Mouse (Mus musculus) E14TG2a.4 (cell line): ENCODE results near the gene Fryl.

Experiments used
- H3K27me3 ChIP-seq: 2 replicates; pipeline ENCODE4 v1.6.1; 2014; ENCODE audit warnings: low read length, control low read depth; ENCODE audit not compliant: insufficient read depth
- H3K36me3 ChIP-seq: 2 replicates; pipeline ENCODE4 v1.6.1; 2014; ENCODE audit warnings: low read length, control low read depth; ENCODE audit not compliant: insufficient read depth
- H3K4me1 ChIP-seq: replicated peaks from 2 replicates; pipeline ENCODE4 v1.6.1; 2014; ENCODE audit warnings: low read depth, low read length, control low read depth
- H3K4me3 ChIP-seq: replicated peaks from 2 replicates; pipeline ENCODE4 v1.5.1; 2014; ENCODE audit warnings: mild to moderate bottlenecking, low read length
- H3K9me3 ChIP-seq: 2 replicates; pipeline ENCODE4 v1.6.1; 2014; ENCODE audit warnings: low read length, control low read depth
- CTCF ChIP-seq: conservative IDR thresholded peaks from 2 replicates; pipeline ENCODE4 v1.5.1; 2014; ENCODE audit warnings: low read length
- NANOG ChIP-seq: IDR thresholded peaks from 2 replicates; pipeline ENCODE4 v1.6.1; 2014; ENCODE audit warnings: borderline replicate concordance, low read length, mixed read lengths
- POU5F1 ChIP-seq: IDR thresholded peaks from 2 replicates; pipeline ENCODE4 v1.6.1; 2014; ENCODE audit warnings: low read length, borderline replicate concordance

Gene Fryl

GRCm38 (mm10) chr5:73119969-73120725, 136.3 kb downstream of the Fryl start:
- Histone ChIP-seq H3K27me3 (no peaks in the 10 kb centered on the region), H3K4me3 (no peak overlapping the region), H3K4me1 (peaks cover 4% of the 10 kb centered on the region), H3K9me3 (no peaks in the 10 kb centered on the region), H3K36me3 (peaks cover 67% of the 10 kb centered on the region)
- TF ChIP-seq POU5F1 (no peak), NANOG (no peak), CTCF (no peak)

DNA sequence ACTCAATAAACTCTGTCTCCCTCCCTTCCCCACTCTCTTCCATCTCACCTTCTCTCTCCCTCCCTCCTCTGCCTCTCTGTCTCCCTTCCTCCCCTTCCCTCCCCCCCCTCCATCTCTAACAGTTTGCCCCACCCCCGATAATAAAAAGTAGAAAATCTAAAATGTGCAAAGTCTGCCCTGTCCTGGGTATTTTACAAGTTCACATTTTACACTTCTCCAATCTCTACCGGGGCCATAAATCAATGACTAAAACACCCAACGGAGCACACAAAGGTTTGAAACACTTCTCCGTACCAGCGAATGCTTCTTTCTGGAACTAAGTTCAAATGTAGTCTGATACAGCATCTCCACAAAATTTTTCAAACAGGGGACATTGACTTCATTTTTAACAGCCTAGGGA, 136.9 kb downstream of the Fryl start:
- Histone ChIP-seq H3K36me3 (peaks cover 63% of the 10 kb centered on the region), H3K27me3 (no peaks in the 10 kb centered on the region), H3K4me3 (no peak overlapping the region), H3K4me1 (peaks cover 4% of the 10 kb centered on the region), H3K9me3 (no peaks in the 10 kb centered on the region)
- TF ChIP-seq POU5F1 (no peak), NANOG (no peak), CTCF (no peak)

GRCm38 (mm10) chr5:73118786-73119185, 137.6 kb downstream of the Fryl start:
- TF ChIP-seq CTCF, result no peak
- TF ChIP-seq NANOG, result no peak
- no peak for TF ChIP-seq POU5F1
- Histone ChIP-seq H3K4me3 (no peak overlapping the region), H3K9me3 (no peaks in the 10 kb centered on the region), H3K4me1 (peaks cover 4% of the 10 kb centered on the region), H3K36me3 (peaks cover 60% of the 10 kb centered on the region), H3K27me3 (no peaks in the 10 kb centered on the region)

DNA sequence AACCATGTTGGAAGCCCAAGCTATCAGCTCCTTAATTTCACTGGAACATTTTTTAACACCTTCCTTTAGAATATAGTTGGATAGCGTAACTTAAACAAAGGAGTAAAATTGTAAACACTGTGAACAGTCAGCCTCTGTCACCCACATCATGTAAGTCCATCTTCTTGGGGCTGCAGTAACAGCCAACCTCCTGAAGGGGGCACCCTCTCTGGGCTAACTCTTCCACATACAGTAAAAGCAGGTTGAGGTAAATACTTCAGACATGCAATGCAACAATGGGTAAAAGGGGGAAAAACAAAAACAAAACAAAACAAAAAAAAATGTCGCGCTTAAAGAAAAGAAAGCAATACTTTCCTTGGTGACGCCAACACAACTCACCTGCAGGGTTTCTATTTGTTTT, 141.5 kb downstream of the Fryl start:
- TF ChIP-seq CTCF (peak; percentile 99), POU5F1 (no peak), NANOG (no peak)
- H3K4me1 ChIP-seq, result peaks cover 4% of the 10 kb centered on the region
- H3K4me3 ChIP-seq, result no peak overlapping the region
- peaks cover 61% of the 10 kb centered on the region for H3K36me3 ChIP-seq
- no peaks in the 10 kb centered on the region for H3K9me3 ChIP-seq
- H3K27me3 ChIP-seq, result no peaks in the 10 kb centered on the region

DNA sequence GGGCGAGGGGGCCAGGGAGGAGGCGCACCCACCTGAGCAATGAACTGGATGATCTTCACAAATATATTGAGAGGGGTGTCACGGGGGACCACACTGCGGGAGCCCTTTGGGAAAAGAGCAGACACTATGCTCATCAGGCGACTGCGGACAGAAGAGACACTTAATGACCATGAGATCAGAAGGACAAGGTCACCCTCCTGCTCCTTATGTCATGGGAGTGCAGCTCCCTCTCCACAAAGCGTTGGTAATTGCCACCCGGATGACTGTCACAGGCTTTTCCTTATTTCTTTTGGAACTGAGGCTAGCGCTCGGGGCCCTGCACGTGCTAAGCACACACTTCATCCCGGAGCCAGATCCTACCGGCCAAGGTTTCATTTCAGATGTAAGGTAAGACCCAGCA, 144.1 kb downstream of the Fryl start:
- Histone ChIP-seq H3K4me3 (no peak overlapping the region), H3K27me3 (no peaks in the 10 kb centered on the region), H3K9me3 (no peaks in the 10 kb centered on the region), H3K36me3 (peaks cover 67% of the 10 kb centered on the region), H3K4me1 (no peaks in the 10 kb centered on the region; the same call in 1 of the 2 replicates)
- TF ChIP-seq NANOG, result no peak
- TF ChIP-seq CTCF, result no peak
- TF ChIP-seq POU5F1, result no peak

GRCm38 (mm10) chr5:73103657-73104056, 152.8 kb downstream of the Fryl start:
- Histone ChIP-seq H3K36me3 (peaks cover 83% of the 10 kb centered on the region), H3K27me3 (no peaks in the 10 kb centered on the region), H3K9me3 (no peaks in the 10 kb centered on the region), H3K4me1 (no peaks in the 10 kb centered on the region), H3K4me3 (no peak overlapping the region)
- TF ChIP-seq CTCF (no peak), NANOG (no peak), POU5F1 (no peak)

GRCm38 (mm10) chr5:73102342-73102989, 154.0 kb downstream of the Fryl start:
- Histone ChIP-seq H3K4me3 (no peak overlapping the region), H3K9me3 (no peaks in the 10 kb centered on the region), H3K4me1 (no peaks in the 10 kb centered on the region), H3K27me3 (no peaks in the 10 kb centered on the region), H3K36me3 (peaks cover 85% of the 10 kb centered on the region)
- TF ChIP-seq CTCF (no peak), NANOG (no peak), POU5F1 (no peak)

GRCm38 (mm10) chr5:73092236-73092635, 164.2 kb downstream of the Fryl start:
- no peak for TF ChIP-seq CTCF
- no peak for TF ChIP-seq NANOG
- TF ChIP-seq POU5F1, result no peak
- H3K36me3 ChIP-seq, result peaks cover 90% of the 10 kb centered on the region
- H3K4me3 ChIP-seq, result no peak overlapping the region
- no peaks in the 10 kb centered on the region for H3K9me3 ChIP-seq
- H3K27me3 ChIP-seq, result no peaks in the 10 kb centered on the region
- H3K4me1 ChIP-seq, result peaks cover 30% of the 10 kb centered on the region

- H3K4me1 ChIP-seq, result peaks cover 25% of the 10 kb centered on the region
- H3K36me3 ChIP-seq, result peaks cover 85% of the 10 kb centered on the region
- no peaks in the 10 kb centered on the region for H3K27me3 ChIP-seq
- TF ChIP-seq NANOG (no peak), POU5F1 (no peak), CTCF (no peak)
- H3K4me3 ChIP-seq, result no peak overlapping the region
- H3K9me3 ChIP-seq, result no peaks in the 10 kb centered on the region
Observed at GRCm38 (mm10) chr5:73089158-73089557, 167.3 kb downstream of the Fryl start.
